ENCODE assay signal across 8 mouse cellular contexts in the genomic region with DNA sequence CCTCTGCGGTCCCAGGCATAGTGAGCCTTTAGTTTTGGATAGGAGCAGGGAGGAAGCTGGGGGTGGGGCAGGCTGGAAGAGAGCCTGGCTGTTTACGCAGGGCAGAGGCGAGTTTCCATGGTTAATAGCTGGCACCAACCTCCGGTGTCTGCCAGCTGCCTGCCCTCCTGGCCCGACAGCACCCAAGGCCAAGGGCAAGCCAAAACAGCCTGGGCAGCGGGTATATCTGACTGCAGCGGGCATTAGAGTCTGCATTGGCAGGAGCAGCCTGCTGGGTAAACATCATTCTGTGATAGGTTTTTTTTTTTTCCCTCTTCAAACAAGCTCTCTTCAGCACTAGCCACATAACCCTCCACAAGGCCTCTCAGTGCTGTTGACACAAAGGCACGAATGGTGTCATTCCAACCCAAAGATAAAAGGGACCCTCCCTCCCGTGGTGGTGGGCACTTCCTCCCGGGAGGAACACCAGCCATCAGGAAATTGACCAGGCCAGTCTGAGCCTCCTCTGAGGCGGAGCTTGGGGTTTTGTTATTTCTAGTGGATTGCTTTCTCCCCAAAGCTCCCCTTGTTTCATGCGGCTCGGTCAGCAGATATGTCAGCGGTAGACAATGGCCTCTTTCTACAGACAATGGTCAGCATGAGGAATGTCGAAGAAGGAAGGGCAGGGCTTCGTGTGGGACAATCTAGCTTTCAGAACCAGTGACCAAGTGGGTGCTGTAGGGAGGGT.
DNase-seq lines count a peak whose midpoint lies in the region; ATAC-seq and TF ChIP-seq lines count a peak whose summit lies in the region.

No protein-coding gene starts in this region.

- H3K9ac ChIP-seq in forebrain, embryonic 14.5 days (ENCODE audit: low read length), result peak overlapping the region; percentile 48; the same call in 1 of the 2 replicates
- H3K9ac ChIP-seq in heart, embryonic 15.5 days, result 0 out of 2 replicates have a peak overlapping the region, but pooled peaks have one; percentile 18
- peak overlapping the region; percentile 14; the same call in 1 of the 2 replicates for H3K9ac ChIP-seq in kidney, postnatal 0 days (ENCODE audit: low read depth, low read length)
- H3K9ac ChIP-seq in limb, embryonic 13.5 days, result no peak overlapping the region; the same call in 1 of the 2 replicates
- H3K9ac ChIP-seq in midbrain, embryonic 14.5 days (replicated peaks; ENCODE audit: low read length), result no peak overlapping the region; the same call in 1 of the 2 replicates
- peak overlapping the region; percentile 35 for H3K9ac ChIP-seq in stomach, postnatal 0 days (ENCODE audit: low read length)

- no peak for TF ChIP-seq CTCF in cerebellum, adult 2 months (IDR thresholded peaks at IDR 0.05; ENCODE audit: borderline replicate concordance, insufficient read depth, low read depth, low read length)
- no peak for TF ChIP-seq CTCF in kidney, postnatal 0 days (IDR thresholded peaks at IDR 0.05; ENCODE audit: low read depth)
- TF ChIP-seq CTCF in stomach, postnatal 0 days (IDR thresholded peaks at IDR 0.05; ENCODE audit: low read depth), result no peak

- no peaks in the 10 kb centered on the region for H3K36me3 ChIP-seq in forebrain, embryonic 14.5 days (ENCODE audit: control insufficient read depth, insufficient read depth, low read length)
- H3K36me3 ChIP-seq in heart, embryonic 15.5 days, result no peaks in the 10 kb centered on the region
- H3K36me3 ChIP-seq in kidney, postnatal 0 days (ENCODE audit: insufficient read depth, low read length), result no peaks in the 10 kb centered on the region
- H3K36me3 ChIP-seq in limb, embryonic 13.5 days, result no peaks in the 10 kb centered on the region
- H3K36me3 ChIP-seq in midbrain, embryonic 14.5 days (ENCODE audit: control insufficient read depth, insufficient read depth, low read length), result no peaks in the 10 kb centered on the region
- no peaks in the 10 kb centered on the region for H3K36me3 ChIP-seq in stomach, postnatal 0 days (ENCODE audit: control insufficient read depth, insufficient read depth, low read length)

- no peak for TF ChIP-seq EP300 in stomach, postnatal 0 days (optimal IDR thresholded peaks at IDR 0.05)

- TF ChIP-seq POLR2A in cerebellum, adult 2 months (IDR thresholded peaks at IDR 0.05; ENCODE audit: borderline replicate concordance, insufficient read depth, low read length), result no peak

- no peak overlapping the region for H3K4me3 ChIP-seq in cerebellum, adult 2 months (replicated peaks; ENCODE audit: insufficient read depth, low read depth, low read length)
- no peak overlapping the region for H3K4me3 ChIP-seq in forebrain, embryonic 14.5 days (ENCODE audit: low read depth, low read length)
- H3K4me3 ChIP-seq in heart, embryonic 15.5 days, result peak overlapping the region; percentile 22
- 0 out of 2 replicates have a peak overlapping the region, but pooled peaks have one; percentile 7 for H3K4me3 ChIP-seq in kidney, postnatal 0 days (replicated peaks; ENCODE audit: low read depth, low read length)
- H3K4me3 ChIP-seq in limb, embryonic 13.5 days, result peak overlapping the region; percentile 22
- H3K4me3 ChIP-seq in midbrain, embryonic 14.5 days (replicated peaks; ENCODE audit: low read depth, low read length), result no peak overlapping the region
- no peak overlapping the region for H3K4me3 ChIP-seq in stomach, postnatal 0 days (ENCODE audit: low read depth, low read length)

- H3K9me3 ChIP-seq in forebrain, embryonic 14.5 days (replicated peaks; ENCODE audit: control insufficient read depth, low read length), result no peaks in the 10 kb centered on the region
- no peaks in the 10 kb centered on the region for H3K9me3 ChIP-seq in heart, embryonic 15.5 days (replicated peaks)
- H3K9me3 ChIP-seq in kidney, postnatal 0 days (replicated peaks; ENCODE audit: low read length), result no peaks in the 10 kb centered on the region
- H3K9me3 ChIP-seq in limb, embryonic 13.5 days, result no peaks in the 10 kb centered on the region
- H3K9me3 ChIP-seq in midbrain, embryonic 14.5 days (ENCODE audit: control insufficient read depth, low read length), result no peaks in the 10 kb centered on the region
- H3K9me3 ChIP-seq in stomach, postnatal 0 days (ENCODE audit: control insufficient read depth, low read length), result no peaks in the 10 kb centered on the region

- DNase-seq in cerebellum, adult 2 months, result peak; percentile 35 to 42
- DNase-seq in forebrain, embryonic 14.5 days (ENCODE audit: low spot score), result peak; percentile 76
- DNase-seq in kidney, postnatal 0 days (ENCODE audit: low spot score), result peak; percentile 71
- DNase-seq in midbrain, embryonic 14.5 days, result peak; percentile 75
- peak; percentile 82 for DNase-seq in stomach, postnatal 0 days (ENCODE audit: low spot score)

- H3K4me1 ChIP-seq in cerebellum, adult 2 months (ENCODE audit: control insufficient read depth, insufficient read depth, low read length), result no peaks in the 10 kb centered on the region; the same call in 1 of the 2 replicates
- H3K4me1 ChIP-seq in forebrain, embryonic 14.5 days (ENCODE audit: control insufficient read depth, insufficient read depth, low read length), result peaks cover 13% of the 10 kb centered on the region
- H3K4me1 ChIP-seq in heart, embryonic 15.5 days (replicated peaks), result peaks cover 15% of the 10 kb centered on the region
- peaks cover 14% of the 10 kb centered on the region; the same call in 1 of the 2 replicates for H3K4me1 ChIP-seq in kidney, postnatal 0 days (replicated peaks; ENCODE audit: insufficient read depth, low read length)
- peaks cover 27% of the 10 kb centered on the region for H3K4me1 ChIP-seq in limb, embryonic 13.5 days
- H3K4me1 ChIP-seq in midbrain, embryonic 14.5 days (ENCODE audit: control insufficient read depth, insufficient read depth, low read length), result peaks cover 29% of the 10 kb centered on the region
- H3K4me1 ChIP-seq in stomach, postnatal 0 days (replicated peaks; ENCODE audit: control insufficient read depth, insufficient read depth), result no peaks in the 10 kb centered on the region

- ATAC-seq in forebrain, embryonic 14.5 days, result peak; percentile 79
- ATAC-seq in heart, embryonic 15.5 days (replicated peaks; ENCODE audit: insufficient number of reproducible peaks, insufficient read depth, low FRiP score, low read depth), result peak; percentile 51; the same call in 1 of the 2 replicates
- ATAC-seq in kidney, postnatal 0 days (replicated peaks; ENCODE audit: low FRiP score, low read depth), result peak; percentile 73
- ATAC-seq in limb, embryonic 13.5 days (ENCODE audit: low FRiP score, low read depth), result peak; percentile 51; the same call in 1 of the 2 replicates
- ATAC-seq in midbrain, embryonic 14.5 days (ENCODE audit: low FRiP score, low TSS enrichment), result peak; percentile 77
- peak; percentile 83 for ATAC-seq in stomach, postnatal 0 days (ENCODE audit: low FRiP score, low TSS enrichment)
- ATAC-seq in inflammation-experienced regulatory T-cells, adult 6 months, result no peak

- H3K27ac ChIP-seq in cerebellum, adult 2 months (ENCODE audit: insufficient read depth, low read length), result no peak overlapping the region
- peak overlapping the region; percentile 21 for H3K27ac ChIP-seq in forebrain, embryonic 14.5 days (ENCODE audit: low read depth, low read length)
- peak overlapping the region; percentile 56 for H3K27ac ChIP-seq in heart, embryonic 15.5 days
- peak overlapping the region; percentile 34; the same call in 1 of the 2 replicates for H3K27ac ChIP-seq in kidney, postnatal 0 days
- H3K27ac ChIP-seq in limb, embryonic 13.5 days, result no peak overlapping the region
- peak overlapping the region; percentile 78 for H3K27ac ChIP-seq in midbrain, embryonic 14.5 days (replicated peaks; ENCODE audit: low read depth, low read length)
- H3K27ac ChIP-seq in stomach, postnatal 0 days (replicated peaks), result peak overlapping the region; percentile 59; the same call in 1 of the 2 replicates

- 15% methylated on average over 16 of the region's 16 CpGs for whole genome bisulfite sequencing in cerebellum, adult 2 months
- 2% methylated on average over 16 of the region's 16 CpGs for WGBS in forebrain, embryonic 14.5 days
- WGBS in heart, embryonic 15.5 days, result 8% methylated on average over 16 of the region's 16 CpGs
- 5% methylated on average over 16 of the region's 16 CpGs for WGBS in kidney, postnatal 0 days
- WGBS in limb, embryonic 13.5 days, result 8% methylated on average over 16 of the region's 16 CpGs
- 3% methylated on average over 16 of the region's 16 CpGs for WGBS in midbrain, embryonic 14.5 days
- WGBS in stomach, postnatal 0 days, result 8% methylated on average over 16 of the region's 16 CpGs

- H3K27me3 ChIP-seq in cerebellum, adult 2 months (ENCODE audit: control insufficient read depth, insufficient read depth, low read length), result no peaks in the 10 kb centered on the region; the same call in 1 of the 2 replicates
- no peaks in the 10 kb centered on the region for H3K27me3 ChIP-seq in forebrain, embryonic 14.5 days (replicated peaks; ENCODE audit: control insufficient read depth, insufficient read depth, low read length)
- H3K27me3 ChIP-seq in heart, embryonic 15.5 days, result no peaks in the 10 kb centered on the region
- no peaks in the 10 kb centered on the region for H3K27me3 ChIP-seq in kidney, postnatal 0 days (ENCODE audit: insufficient read depth, low read length)
- 0 out of 2 replicates have a peak, but pooled peaks cover 3% of the 10 kb centered on the region for H3K27me3 ChIP-seq in limb, embryonic 13.5 days
- H3K27me3 ChIP-seq in midbrain, embryonic 14.5 days (ENCODE audit: control insufficient read depth, insufficient read depth, low read length), result no peaks in the 10 kb centered on the region
- H3K27me3 ChIP-seq in stomach, postnatal 0 days (ENCODE audit: control insufficient read depth, insufficient read depth, low read length), result no peaks in the 10 kb centered on the region

- H3K4me2 ChIP-seq in forebrain, embryonic 14.5 days (ENCODE audit: low read length), result peak overlapping the region; percentile 34; the same call in 1 of the 2 replicates
- H3K4me2 ChIP-seq in heart, embryonic 15.5 days, result peak overlapping the region; percentile 60
- peak overlapping the region; percentile 52 for H3K4me2 ChIP-seq in kidney, postnatal 0 days (ENCODE audit: low read length)
- peak overlapping the region; percentile 57 for H3K4me2 ChIP-seq in limb, embryonic 13.5 days (replicated peaks)
- H3K4me2 ChIP-seq in midbrain, embryonic 14.5 days (ENCODE audit: low read length), result peak overlapping the region; percentile 39
- H3K4me2 ChIP-seq in stomach, postnatal 0 days (replicated peaks; ENCODE audit: low read depth), result peak overlapping the region; percentile 52

Comparison
In these comparisons a context has a peak if more than half of its experiments do, and no peak if none do; other contexts are left out.
1. H3K27ac ChIP-seq: peak in forebrain, embryonic 14.5 days (single experiment), heart, embryonic 15.5 days (single experiment), kidney, postnatal 0 days (single experiment), midbrain, embryonic 14.5 days (single experiment) and stomach, postnatal 0 days (single experiment); none in cerebellum, adult 2 months (single experiment) and limb, embryonic 13.5 days (single experiment).
2. H3K4me3 ChIP-seq: peak in heart, embryonic 15.5 days (single experiment), kidney, postnatal 0 days (single experiment) and limb, embryonic 13.5 days (single experiment); none in cerebellum, adult 2 months (single experiment), forebrain, embryonic 14.5 days (single experiment), midbrain, embryonic 14.5 days (single experiment) and stomach, postnatal 0 days (single experiment).
3. H3K9ac ChIP-seq: peak in forebrain, embryonic 14.5 days (single experiment), heart, embryonic 15.5 days (single experiment), kidney, postnatal 0 days (single experiment) and stomach, postnatal 0 days (single experiment); none in limb, embryonic 13.5 days (single experiment) and midbrain, embryonic 14.5 days (single experiment).
4. Peak in every context shown above with its lines, with median percentiles within 50 percentile points of each other: DNase-seq and H3K4me2 ChIP-seq.